Mouse (Mus musculus) heart, adult 2 months (tissue): Measurements from ENCODE around the gene Gtf2ird2. TPM values are rescaled to one million over a fixed set of nuclear protein-coding genes. Genes with fewer than 3 reads are reported as not detected.

Experiments used
- DNase-seq, 2 experiments: peaks; one replicate each; pipeline ENCODE4 v3.0.0; 2021
- H3K27ac ChIP-seq: fragments of 200-600 bp; 2 replicates; pipeline ENCODE4 v1.8.1; 2022
- H3K27me3 ChIP-seq: fragments of 200-500 bp; 2 replicates; pipeline ENCODE4 v1.6.1; 2012; ENCODE audit warnings: mild to moderate bottlenecking, low read length, inconsistent platforms, mixed read lengths; ENCODE audit not compliant: control insufficient read depth, insufficient read depth
- H3K36me3 ChIP-seq: fragments of 200-500 bp; 2 replicates; pipeline ENCODE4 v1.6.1; 2012; ENCODE audit warnings: low read length, inconsistent platforms; ENCODE audit not compliant: control insufficient read depth, insufficient read depth
- H3K4me1 ChIP-seq: fragments of 200-500 bp; 2 replicates; pipeline ENCODE4 v1.6.1; 2011; ENCODE audit warnings: low read length; ENCODE audit not compliant: control insufficient read depth, insufficient read depth
- H3K4me3 ChIP-seq: fragments of 200-600 bp; 2 replicates; pipeline ENCODE4 v1.8.1; 2022
- H3K79me2 ChIP-seq: fragments of 200-500 bp; replicated peaks from 2 replicates; pipeline ENCODE4 v1.6.1; 2012; ENCODE audit warnings: mild to moderate bottlenecking, inconsistent platforms, low read length, moderate library complexity, mixed read lengths; ENCODE audit not compliant: control insufficient read depth, insufficient read depth
- H3K9ac ChIP-seq: fragments of 200-500 bp; 2 replicates; pipeline ENCODE4 v1.6.1; 2012; ENCODE audit warnings: low read depth, mild to moderate bottlenecking, control low read depth, inconsistent platforms, low read length, mixed read lengths
- CTCF ChIP-seq: fragments of 200-600 bp; IDR thresholded peaks from 2 replicates; pipeline ENCODE4 v1.8.1; 2022; ENCODE audit warnings: antibody characterized with exemption, mild to moderate bottlenecking, moderate library complexity
- EP300 ChIP-seq: fragments of 200-500 bp; IDR thresholded peaks from 2 replicates; pipeline ENCODE4 v1.6.1; 2011; ENCODE audit warnings: low read depth, low read length, control low read depth; ENCODE audit not compliant: insufficient read depth
- POLR2A ChIP-seq: fragments of 200-500 bp; IDR thresholded peaks from 2 replicates; pipeline ENCODE4 v1.6.1; 2011; ENCODE audit warnings: mild to moderate bottlenecking, low read depth, low read length, control low read depth; ENCODE audit not compliant: insufficient read depth
- WGBS: fragments of 180-500 bp; shearing (Covaris S2); methylation state at CpG from one replicate; pipeline ENCODE4 v1.1.7; 2018; 5-methylcytosine and 5-hydroxymethylcytosine counted together
- intact Hi-C: fragments of 180-260 bp; cut with DNase I; formaldehyde crosslinking; loops from one replicate; pipeline ENCODE4 v1.15.1; 2025
- polyA plus RNA-seq: library from polyadenylated mRNA; depleted of rRNA; stranded (reverse); fragments of >200 nt; gene quantifications from 2 replicates; pipeline ENCODE4 v1.2.3, GENCODE M21; 2012
- total RNA-seq, 2 experiments: library from RNA; stranded (reverse); gene quantifications; 2 replicates each; pipeline ENCODE4 v1.2.3; 2021

The Gtf2ird2 gene
- total and polyA plus RNA-seq, 3 experiments = 3.7 to 5.7 (median 5.3) TPM

DNA sequence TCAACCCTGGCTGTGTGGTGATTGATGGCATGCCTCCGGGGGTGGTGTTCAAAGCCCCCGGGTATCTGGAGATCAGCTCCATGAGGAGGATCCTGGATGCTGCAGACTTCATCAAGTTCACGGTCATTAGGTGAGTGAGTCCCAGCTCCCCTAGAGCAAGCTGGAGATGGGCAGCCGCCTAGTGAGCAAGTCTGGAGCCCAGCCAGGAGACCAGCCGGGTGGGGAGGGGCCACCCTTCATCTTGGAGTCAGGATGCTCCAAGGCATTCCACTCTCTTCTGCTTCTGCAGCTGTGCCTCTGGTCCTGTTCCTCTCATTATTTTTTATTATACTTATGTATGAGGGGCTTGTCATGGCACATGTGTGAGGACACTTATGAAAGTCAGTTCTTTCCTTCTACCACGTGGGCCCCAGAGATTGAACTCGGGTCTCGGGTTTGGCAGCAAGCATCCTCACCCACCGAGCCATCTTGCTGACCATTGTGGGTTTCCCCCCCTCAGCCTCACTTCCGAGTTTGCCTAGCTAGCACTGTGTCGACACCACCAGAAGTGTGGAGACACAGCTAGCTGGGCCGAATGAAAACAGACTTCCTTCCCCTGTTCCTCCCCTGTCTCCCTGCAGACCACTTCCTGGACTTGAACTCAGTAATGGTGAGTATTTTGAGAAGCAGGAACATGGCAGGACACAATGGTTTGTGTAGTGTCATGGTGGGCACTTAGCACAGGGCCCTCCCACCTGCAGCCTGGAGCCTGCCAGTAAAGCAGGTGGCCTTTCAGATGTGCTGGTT, 30.4 kb downstream of the Gtf2ird2 start:
- 49% methylated on average over 12 of the region's 12 CpGs for WGBS
- intact Hi-C loops = no loop called here
- H3K9ac ChIP-seq = no peak overlapping the region
- no peaks in the 10 kb centered on the region for H3K36me3 ChIP-seq
- no peak for TF ChIP-seq CTCF
- TF ChIP-seq POLR2A = no peak
- TF ChIP-seq EP300 = no peak
- H3K27me3 ChIP-seq = no peaks in the 10 kb centered on the region
- H3K79me2 ChIP-seq = no peaks in the 10 kb centered on the region
- no peaks in the 10 kb centered on the region for H3K4me1 ChIP-seq
- H3K4me3 ChIP-seq = no peak overlapping the region
- DNase-seq = no peak
- H3K27ac ChIP-seq = no peak overlapping the region

GRCm38 (mm10) chr5:134217900-134218299, 34.1 kb downstream of the Gtf2ird2 start:
- no peak overlapping the region for H3K27ac ChIP-seq
- no peaks in the 10 kb centered on the region for H3K79me2 ChIP-seq
- no peak overlapping the region for H3K9ac ChIP-seq
- WGBS = 89% methylated on average over 7 of the region's 7 CpGs
- no peak for TF ChIP-seq EP300
- TF ChIP-seq CTCF = no peak
- TF ChIP-seq POLR2A = no peak
- H3K4me1 ChIP-seq = no peaks in the 10 kb centered on the region
- DNase-seq = no peak
- H3K36me3 ChIP-seq = no peaks in the 10 kb centered on the region
- no peak overlapping the region for H3K4me3 ChIP-seq
- intact Hi-C loops = no loop called here
- H3K27me3 ChIP-seq = no peaks in the 10 kb centered on the region; the same call in 1 of the 2 replicates

GRCm38 (mm10) chr5:134221278-134221677, 37.5 kb downstream of the Gtf2ird2 start:
- DNase-seq = no peak
- H3K36me3 ChIP-seq = no peaks in the 10 kb centered on the region
- no peaks in the 10 kb centered on the region; the same call in 1 of the 2 replicates for H3K27me3 ChIP-seq
- H3K4me1 ChIP-seq = no peaks in the 10 kb centered on the region
- H3K4me3 ChIP-seq = no peak overlapping the region
- intact Hi-C loops = no loop called here
- TF ChIP-seq CTCF (no peak), POLR2A (no peak), EP300 (no peak)
- no peak overlapping the region for H3K9ac ChIP-seq
- WGBS = 62% methylated on average over 4 of the region's 4 CpGs
- no peak overlapping the region for H3K27ac ChIP-seq
- no peaks in the 10 kb centered on the region for H3K79me2 ChIP-seq

GRCm38 (mm10) chr5:134221708-134222150, 37.9 kb downstream of the Gtf2ird2 start:
- no peak for TF ChIP-seq POLR2A
- TF ChIP-seq EP300 = no peak
- no peak for TF ChIP-seq CTCF
- Histone ChIP-seq H3K4me3 (no peak overlapping the region), H3K36me3 (no peaks in the 10 kb centered on the region), H3K27ac (no peak overlapping the region), H3K4me1 (no peaks in the 10 kb centered on the region), H3K9ac (no peak overlapping the region), H3K79me2 (no peaks in the 10 kb centered on the region), H3K27me3 (no peaks in the 10 kb centered on the region; the same call in 1 of the 2 replicates)
- intact Hi-C loops = no loop called here
- DNase-seq = no peak
- WGBS = 6% methylated on average over 36 of the region's 36 CpGs

- Histone ChIP-seq H3K79me2 (no peaks in the 10 kb centered on the region), H3K4me1 (no peaks in the 10 kb centered on the region), H3K27me3 (no peaks in the 10 kb centered on the region; the same call in 1 of the 2 replicates), H3K9ac (no peak overlapping the region), H3K36me3 (no peaks in the 10 kb centered on the region), H3K27ac (no peak overlapping the region), H3K4me3 (no peak overlapping the region)
- DNase-seq = no peak
- intact Hi-C loops = no loop called here
- TF ChIP-seq POLR2A = no peak
- TF ChIP-seq CTCF = no peak
- TF ChIP-seq EP300 = no peak
- WGBS = 64% methylated on average over 30 of the region's 30 CpGs
These were observed 41.5 kb downstream of the Gtf2ird2 start for GRCm38 (mm10) chr5:134225110-134225901.

DNA sequence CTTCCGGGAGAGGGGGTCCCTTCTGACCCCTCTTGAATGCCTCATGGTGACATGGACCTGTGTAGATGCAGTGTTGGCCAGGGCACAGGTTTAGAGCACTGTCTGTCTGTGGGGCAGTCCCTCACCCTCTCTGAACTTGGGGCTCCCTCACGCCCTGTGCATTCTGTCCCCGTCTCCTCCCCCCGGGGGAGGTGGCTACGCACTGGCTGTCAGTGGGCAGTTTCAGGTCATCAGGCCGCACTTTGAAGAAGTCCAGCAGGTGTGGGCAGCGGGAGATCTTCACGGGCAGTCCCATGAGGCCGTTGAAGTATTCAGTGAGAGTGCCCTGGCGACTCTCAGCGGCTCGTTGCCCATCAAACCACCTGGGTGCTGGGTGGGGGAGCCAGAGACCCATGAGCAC, 43.1 kb downstream of the Gtf2ird2 start:
- intact Hi-C loops = no loop called here
- H3K4me3 ChIP-seq = no peak overlapping the region

More for the DNA sequence above, 43.1 kb downstream of the Gtf2ird2 start:
- H3K27me3 ChIP-seq = no peaks in the 10 kb centered on the region
- H3K4me1 ChIP-seq = peaks cover 4% of the 10 kb centered on the region
- TF ChIP-seq CTCF = no peak
- TF ChIP-seq POLR2A = no peak
- no peak for TF ChIP-seq EP300
- H3K79me2 ChIP-seq = no peaks in the 10 kb centered on the region
- H3K27ac ChIP-seq = no peak overlapping the region
- DNase-seq = no peak
- H3K36me3 ChIP-seq = no peaks in the 10 kb centered on the region
- WGBS = 61% methylated on average over 12 of the region's 12 CpGs
- no peak overlapping the region for H3K9ac ChIP-seq
